Mouse (Mus musculus): Measurements from ENCODE around the gene Tdg. TPM values are rescaled to one million over a fixed set of nuclear protein-coding genes. Genes with fewer than 3 reads are reported as not detected.

Gene Tdg
- total and polyA plus RNA-seq, 3 experiments, result 63.0 to 115 (median 88.9) TPM

- dilution Hi-C loops (cut with MboI; ENCODE audit: extremely low pct_ligation_motif_present, extremely low pct_unique_long_range_greater_than_20kb, low sequenced_read_pairs) (no loop called here), in situ Hi-C loops (cut with MboI; ENCODE audit: low pct_ligation_motif_present, low pct_unique_long_range_greater_than_20kb, low sequenced_read_pairs) (no loop called here)
- Histone ChIP-seq H3K27me3 (replicated peaks) (no peaks in the 10 kb centered on the region), H3K9me3 (replicated peaks; ENCODE audit: low read length) (peaks cover 10% of the 10 kb centered on the region), H3K4me2 (ENCODE audit: insufficient read depth, low read depth, poor library complexity, severe bottlenecking) (peak overlapping the region; percentile 83), H3K9ac (ENCODE audit: insufficient read depth, low read depth) (peak overlapping the region; percentile 75; the same call in 1 of the 2 replicates), H3K36me3 (replicated peaks in 1 of 2; ENCODE audit: control insufficient read depth in 1 of 2, insufficient read depth in 1 of 2, low read length in 1 of 2) (peaks cover 0 to 37% of the 10 kb centered on the region in 2 experiments), H3K79me2 (replicated peaks; ENCODE audit: control insufficient read depth, extremely low read depth, insufficient read depth, poor library complexity, severe bottlenecking) (peaks cover 29% of the 10 kb centered on the region), H3K4me1 (ENCODE audit: control insufficient read depth in 1 of 2, insufficient read depth in 2 of 2) (peaks cover 4 to 26% of the 10 kb centered on the region in 2 experiments; a peak in 3 of 4 replicates), H3K27ac (ENCODE audit: insufficient read depth, low read depth) (no peak overlapping the region), H3K4me3 (replicated peaks in 1 of 3; ENCODE audit: low read depth in 2 of 3, low read length in 2 of 3, poor library complexity in 1 of 3) (peak overlapping the region; percentile 25 to 93 (median 86))
- peak; percentile 66 for DNase-seq (ENCODE audit: extremely low read depth)
- TF ChIP-seq JUN (IDR thresholded peaks at IDR 0.05; ENCODE audit: insufficient read depth, low read depth, low read length) (no peak), MXI1 (IDR thresholded peaks at IDR 0.05; ENCODE audit: low read depth, low read length) (peak; percentile 66), BHLHE40 (IDR thresholded peaks at IDR 0.05; ENCODE audit: low read depth, low read length) (peak; percentile 78), JUND (conservative IDR thresholded peaks at IDR 0.05; ENCODE audit: low read depth, low read length) (0 out of 2 replicates have a peak, but pooled peaks have one; percentile 44), TBP (conservative IDR thresholded peaks at IDR 0.05; ENCODE audit: low read depth, low read length) (no peak), ETS1 (conservative IDR thresholded peaks at IDR 0.05; ENCODE audit: low read depth, low read length) (peak; percentile 50; the same call in 1 of the 2 replicates), MYC (IDR thresholded peaks at IDR 0.05; ENCODE audit: low read depth, low read length) (0 out of 2 replicates have a peak, but pooled peaks have one; percentile 2), POLR2A (IDR thresholded peaks at IDR 0.05; ENCODE audit: low read depth, low read length) (0 out of 2 replicates have a peak, but pooled peaks have one; percentile 23), MAFK (IDR thresholded peaks at IDR 0.05; ENCODE audit: insufficient replicate concordance, low read length) (no peak), KAT2A (IDR thresholded peaks at IDR 0.05; ENCODE audit: insufficient replicate concordance, low read length) (no peak), USF2 (conservative IDR thresholded peaks at IDR 0.05; ENCODE audit: low read depth, low read length) (no peak)
Measured at GRCm38 (mm10) chr10:82631133-82631532, 1.5 kb downstream of the Tdg start.

- DNase-seq (ENCODE audit: extremely low read depth), result peak; percentile 31
- no peak overlapping the region for H3K4me2 ChIP-seq (ENCODE audit: insufficient read depth, low read depth, poor library complexity, severe bottlenecking)
- H3K36me3 ChIP-seq (replicated peaks in 1 of 2; ENCODE audit: control insufficient read depth in 1 of 2, insufficient read depth in 1 of 2, low read length in 1 of 2), result peaks cover 8 to 52% of the 10 kb centered on the region in 2 experiments
Measured at GRCm38 (mm10) chr10:82632496-82633280, 3.1 kb downstream of the Tdg start.

More at GRCm38 (mm10) chr10:82632496-82633280, 3.1 kb downstream of the Tdg start:
- Histone ChIP-seq H3K79me2 (replicated peaks; ENCODE audit: control insufficient read depth, extremely low read depth, insufficient read depth, poor library complexity, severe bottlenecking) (peaks cover 34% of the 10 kb centered on the region), H3K9ac (ENCODE audit: insufficient read depth, low read depth) (no peak overlapping the region), H3K4me3 (replicated peaks in 1 of 3; ENCODE audit: low read depth in 2 of 3, low read length in 2 of 3, poor library complexity in 1 of 3) (no peak overlapping the region), H3K27ac (ENCODE audit: insufficient read depth, low read depth) (no peak overlapping the region), H3K9me3 (replicated peaks; ENCODE audit: low read length) (peaks cover 10% of the 10 kb centered on the region), H3K4me1 (ENCODE audit: control insufficient read depth in 1 of 2, insufficient read depth in 2 of 2) (peaks cover 4 to 26% of the 10 kb centered on the region in 2 experiments; a peak in 3 of 4 replicates), H3K27me3 (replicated peaks) (no peaks in the 10 kb centered on the region)
- dilution Hi-C loops (cut with MboI; ENCODE audit: extremely low pct_ligation_motif_present, extremely low pct_unique_long_range_greater_than_20kb, low sequenced_read_pairs) (no loop called here), in situ Hi-C loops (cut with MboI; ENCODE audit: low pct_ligation_motif_present, low pct_unique_long_range_greater_than_20kb, low sequenced_read_pairs) (no loop called here)
- TF ChIP-seq KAT2A (IDR thresholded peaks at IDR 0.05; ENCODE audit: insufficient replicate concordance, low read length) (no peak), MXI1 (IDR thresholded peaks at IDR 0.05; ENCODE audit: low read depth, low read length) (no peak), IRF4 (IDR thresholded peaks at IDR 0.05; ENCODE audit: low read depth, low read length) (0 out of 2 replicates have a peak, but pooled peaks have one; percentile 5), HCFC1 (IDR thresholded peaks at IDR 0.05; ENCODE audit: low read depth, low read length) (no peak)
